Mouse (Mus musculus): Measurements from ENCODE around the gene Neurl1b. TPM values are rescaled to one million over a fixed set of nuclear protein-coding genes. Genes with fewer than 3 reads are reported as not detected.

Neurl1b gene
- polyA plus RNA-seq (2014; fragmentation: Nextera tagmentation; extraction: Ambion mirVana): 0.25 and 0.45 TPM in 2 replicates

DNA sequence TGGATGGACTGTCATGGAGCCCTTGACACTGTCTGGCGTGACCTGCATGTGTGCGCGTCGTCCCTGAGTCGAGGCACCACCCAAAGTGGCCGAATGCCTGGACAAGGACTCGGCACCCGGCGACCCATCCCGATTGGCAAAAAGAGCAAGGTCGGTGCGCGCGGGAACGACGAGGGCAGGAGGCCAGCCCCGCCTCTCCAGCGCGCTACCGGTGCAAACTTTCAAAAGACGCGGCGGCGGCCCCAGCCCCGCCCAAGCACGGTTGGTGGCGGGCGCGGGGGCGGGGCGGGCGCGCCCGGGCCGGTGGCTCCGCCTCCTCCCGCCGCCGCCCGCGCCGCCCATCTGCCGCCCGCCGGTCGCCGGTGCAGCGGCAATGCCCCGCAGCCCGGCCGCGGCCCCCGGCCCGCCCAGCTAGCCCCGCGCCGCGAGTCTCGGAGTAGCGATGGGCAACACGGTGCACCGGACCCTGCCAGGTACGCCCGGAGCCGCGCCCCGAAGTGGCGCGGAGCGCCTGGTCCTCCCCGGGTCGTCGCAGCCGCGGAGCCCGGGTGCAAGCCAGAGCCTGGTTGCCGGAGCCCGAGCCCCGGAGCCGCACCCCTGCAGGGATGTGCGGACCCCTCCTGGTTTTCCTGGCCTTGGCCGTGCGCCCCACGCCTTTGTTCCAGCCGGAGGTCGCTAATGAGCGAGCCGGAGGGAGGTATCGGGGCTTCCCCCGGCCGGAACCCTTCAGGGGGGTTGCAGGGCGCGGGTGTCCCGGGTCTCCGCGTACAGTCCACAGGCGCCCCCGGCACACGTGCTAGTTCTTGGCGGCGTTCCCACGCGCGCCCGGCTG, at the start of gene Neurl1b:
Gene Neurl1b (plus strand): TSS at position 307 of the 832 bp plus-strand sequence.
- Histone ChIP-seq H3K4me3 (ENCODE audit: low read depth, low read length) (peak within 1 kb of the TSS; percentile 67), H3K27me3 (ENCODE audit: control insufficient read depth, insufficient read depth, low read length) (peaks cover 23% of the 10 kb centered on the region), H3K36me3 (replicated peaks; ENCODE audit: control insufficient read depth, insufficient read depth, low read depth, low read length) (no peaks in the 10 kb centered on the region), H3K9me3 (replicated peaks; ENCODE audit: control insufficient read depth, low read length) (no peaks in the 10 kb centered on the region), H3K4me2 (ENCODE audit: low read depth, low read length) (peak within 1 kb of the TSS; percentile 98), H3K4me1 (ENCODE audit: control insufficient read depth, insufficient read depth, low read length) (peaks cover 6% of the 10 kb centered on the region; the same call in 1 of the 2 replicates), H3K9ac (replicated peaks; ENCODE audit: low read length) (peak within 1 kb of the TSS; percentile 64), H3K27ac (replicated peaks; ENCODE audit: low read depth, low read length) (no peak within 1 kb of the TSS)
- under 1% methylated on average over 99 of the region's 105 CpGs for WGBS
- peak; percentile 62 for DNase-seq (ENCODE audit: low spot score)
- 0 out of 2 replicates have a peak, but pooled peaks have one; percentile 24 for ATAC-seq (replicated peaks; ENCODE audit: insufficient number of reproducible peaks, low FRiP score, low TSS enrichment, low read depth)

DNA sequence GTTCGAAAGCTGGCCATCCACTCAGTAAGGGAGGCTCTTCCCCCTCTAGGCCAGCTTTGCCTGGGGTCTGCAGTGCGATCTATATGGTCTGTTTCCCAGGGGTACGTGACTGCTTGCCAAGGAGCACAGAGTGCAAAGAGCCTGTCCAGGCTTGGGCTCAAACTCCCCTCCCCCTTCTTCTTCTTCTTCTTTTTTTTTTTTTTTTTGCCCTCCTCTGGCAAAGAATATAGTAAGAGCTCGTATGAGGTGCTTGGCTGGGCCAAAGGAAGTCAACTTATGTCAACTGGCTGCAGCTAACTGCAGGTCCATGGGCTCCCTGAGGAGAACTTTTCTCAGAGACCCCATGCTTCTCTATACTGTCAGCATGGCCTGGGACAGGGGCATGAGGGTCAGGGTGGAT, 47.8 kb upstream of the Neurl1b start:
- ATAC-seq (replicated peaks; ENCODE audit: insufficient number of reproducible peaks, low FRiP score, low TSS enrichment, low read depth) (no peak), DNase-seq (ENCODE audit: low spot score) (no peak)
- Histone ChIP-seq H3K4me3 (ENCODE audit: low read depth, low read length) (no peak overlapping the region), H3K27ac (replicated peaks; ENCODE audit: low read depth, low read length) (no peak overlapping the region), H3K36me3 (replicated peaks; ENCODE audit: control insufficient read depth, insufficient read depth, low read depth, low read length) (no peaks in the 10 kb centered on the region), H3K27me3 (ENCODE audit: control insufficient read depth, insufficient read depth, low read length) (no peaks in the 10 kb centered on the region), H3K9me3 (replicated peaks; ENCODE audit: control insufficient read depth, low read length) (no peaks in the 10 kb centered on the region), H3K4me1 (ENCODE audit: control insufficient read depth, insufficient read depth, low read length) (no peaks in the 10 kb centered on the region), H3K4me2 (ENCODE audit: low read depth, low read length) (no peak overlapping the region), H3K9ac (replicated peaks; ENCODE audit: low read length) (no peak overlapping the region)
- 71% methylated on average over 4 of the region's 4 CpGs for WGBS

DNA sequence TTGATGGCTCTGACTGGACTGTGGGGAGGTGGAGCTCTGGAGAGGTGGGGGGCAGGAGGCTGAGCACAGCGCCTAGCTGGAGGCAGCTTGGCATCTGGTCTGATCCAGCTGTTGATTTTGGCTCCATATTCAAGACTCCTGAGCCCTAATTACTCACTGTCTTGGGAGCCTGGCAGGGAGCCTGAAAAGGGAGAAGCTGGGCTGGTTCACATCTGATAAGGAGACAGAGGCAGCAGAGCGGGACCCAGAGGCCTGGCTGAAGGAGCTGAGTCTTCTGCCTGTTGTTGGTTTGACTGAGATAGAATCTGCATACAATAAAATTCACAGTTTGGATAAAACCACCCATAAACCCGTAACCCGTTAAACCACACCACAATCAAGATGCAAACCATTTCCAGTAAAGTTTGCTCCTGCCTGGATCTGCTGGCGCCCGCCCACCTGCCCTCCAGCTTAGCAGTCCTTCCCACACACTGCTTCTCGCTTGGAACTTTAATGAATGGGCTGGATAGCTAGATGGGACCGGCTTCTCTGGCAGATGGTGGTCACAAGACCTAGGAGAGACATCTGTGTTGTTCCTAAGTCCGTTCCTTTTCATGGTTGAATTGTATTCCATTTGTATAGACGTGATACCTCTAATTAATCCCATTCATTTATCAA, 46.2 kb upstream of the Neurl1b start:
- ATAC-seq (replicated peaks; ENCODE audit: insufficient number of reproducible peaks, low FRiP score, low TSS enrichment, low read depth): no peak

DNA sequence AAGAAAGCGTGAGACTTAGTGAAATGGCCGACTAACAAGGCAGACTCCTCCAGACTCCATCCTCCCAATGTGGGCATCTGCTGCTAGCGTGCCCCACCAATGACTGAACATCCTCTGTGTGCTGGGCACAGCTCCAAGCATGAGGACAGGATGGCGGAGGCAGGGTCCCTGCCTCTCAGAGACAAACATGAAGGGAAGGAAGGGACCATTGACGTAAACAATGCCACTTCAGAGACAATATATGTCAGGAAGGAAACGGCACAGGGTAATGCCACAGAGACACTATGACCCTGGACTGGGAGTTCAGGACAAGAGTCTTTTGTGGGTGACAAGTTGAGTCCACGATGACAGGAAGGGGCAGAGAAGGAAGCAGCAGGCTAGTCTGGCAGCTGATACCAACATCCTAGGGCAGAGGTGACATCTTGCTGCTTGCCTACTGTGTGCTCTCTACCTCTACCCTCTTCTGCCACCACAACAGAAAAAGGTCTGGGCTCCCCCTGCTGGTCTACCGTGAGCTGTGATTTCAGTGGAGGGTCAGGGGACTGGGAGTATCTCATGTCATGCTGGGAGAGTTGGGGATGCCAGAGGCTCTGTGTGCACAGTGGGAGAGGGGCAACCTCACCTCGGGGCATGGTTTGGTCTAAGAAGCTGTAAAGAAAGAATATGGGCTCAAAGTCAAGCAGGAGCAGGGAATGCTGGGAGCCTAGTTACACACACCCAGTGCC, 43.9 kb upstream of the Neurl1b start:
- Histone ChIP-seq H3K36me3 (replicated peaks; ENCODE audit: control insufficient read depth, insufficient read depth, low read depth, low read length) (no peaks in the 10 kb centered on the region), H3K4me2 (ENCODE audit: low read depth, low read length) (no peak overlapping the region), H3K4me1 (ENCODE audit: control insufficient read depth, insufficient read depth, low read length) (no peaks in the 10 kb centered on the region), H3K9ac (replicated peaks; ENCODE audit: low read length) (no peak overlapping the region), H3K4me3 (ENCODE audit: low read depth, low read length) (no peak overlapping the region), H3K9me3 (replicated peaks; ENCODE audit: control insufficient read depth, low read length) (no peaks in the 10 kb centered on the region), H3K27me3 (ENCODE audit: control insufficient read depth, insufficient read depth, low read length) (no peaks in the 10 kb centered on the region), H3K27ac (replicated peaks; ENCODE audit: low read depth, low read length) (no peak overlapping the region)
- ATAC-seq (replicated peaks; ENCODE audit: insufficient number of reproducible peaks, low FRiP score, low TSS enrichment, low read depth) (no peak), DNase-seq (ENCODE audit: low spot score) (peak; percentile 32)
- 53% methylated on average over 9 of the region's 9 CpGs for WGBS

More for the DNA sequence above, 46.2 kb upstream of the Neurl1b start:
- Histone ChIP-seq H3K27me3 (ENCODE audit: control insufficient read depth, insufficient read depth, low read length) (no peaks in the 10 kb centered on the region), H3K27ac (replicated peaks; ENCODE audit: low read depth, low read length) (no peak overlapping the region), H3K9me3 (replicated peaks; ENCODE audit: control insufficient read depth, low read length) (no peaks in the 10 kb centered on the region), H3K36me3 (replicated peaks; ENCODE audit: control insufficient read depth, insufficient read depth, low read depth, low read length) (no peaks in the 10 kb centered on the region), H3K4me3 (ENCODE audit: low read depth, low read length) (no peak overlapping the region), H3K4me1 (ENCODE audit: control insufficient read depth, insufficient read depth, low read length) (no peaks in the 10 kb centered on the region), H3K4me2 (ENCODE audit: low read depth, low read length) (no peak overlapping the region), H3K9ac (replicated peaks; ENCODE audit: low read length) (no peak overlapping the region)
- DNase-seq (ENCODE audit: low spot score): no peak
- WGBS: 74% methylated on average over 10 of the region's 10 CpGs

DNA sequence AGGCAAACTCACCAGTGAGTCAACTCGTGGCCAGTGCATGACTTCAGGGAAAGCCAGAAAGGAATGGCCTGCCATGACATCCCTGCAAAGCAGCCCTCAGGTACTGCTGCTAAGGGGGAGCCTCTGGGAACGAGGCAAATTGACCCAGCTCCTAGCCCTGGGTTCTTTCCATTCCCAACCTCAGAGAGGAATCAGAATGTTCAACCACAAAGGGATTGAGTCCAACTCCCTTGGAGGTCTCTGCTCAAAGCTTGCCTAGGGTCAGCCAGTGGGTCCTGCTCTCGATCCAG, 43.4 kb upstream of the Neurl1b start:
- Histone ChIP-seq H3K27me3 (ENCODE audit: control insufficient read depth, insufficient read depth, low read length) (no peaks in the 10 kb centered on the region), H3K4me3 (ENCODE audit: low read depth, low read length) (no peak overlapping the region), H3K9me3 (replicated peaks; ENCODE audit: control insufficient read depth, low read length) (no peaks in the 10 kb centered on the region), H3K36me3 (replicated peaks; ENCODE audit: control insufficient read depth, insufficient read depth, low read depth, low read length) (no peaks in the 10 kb centered on the region), H3K9ac (replicated peaks; ENCODE audit: low read length) (no peak overlapping the region), H3K4me2 (ENCODE audit: low read depth, low read length) (no peak overlapping the region), H3K27ac (replicated peaks; ENCODE audit: low read depth, low read length) (no peak overlapping the region), H3K4me1 (ENCODE audit: control insufficient read depth, insufficient read depth, low read length) (no peaks in the 10 kb centered on the region)
- 49% methylated on average over 3 of the region's 3 CpGs for WGBS
- DNase-seq (ENCODE audit: low spot score) (no peak), ATAC-seq (replicated peaks; ENCODE audit: insufficient number of reproducible peaks, low FRiP score, low TSS enrichment, low read depth) (no peak)

DNA sequence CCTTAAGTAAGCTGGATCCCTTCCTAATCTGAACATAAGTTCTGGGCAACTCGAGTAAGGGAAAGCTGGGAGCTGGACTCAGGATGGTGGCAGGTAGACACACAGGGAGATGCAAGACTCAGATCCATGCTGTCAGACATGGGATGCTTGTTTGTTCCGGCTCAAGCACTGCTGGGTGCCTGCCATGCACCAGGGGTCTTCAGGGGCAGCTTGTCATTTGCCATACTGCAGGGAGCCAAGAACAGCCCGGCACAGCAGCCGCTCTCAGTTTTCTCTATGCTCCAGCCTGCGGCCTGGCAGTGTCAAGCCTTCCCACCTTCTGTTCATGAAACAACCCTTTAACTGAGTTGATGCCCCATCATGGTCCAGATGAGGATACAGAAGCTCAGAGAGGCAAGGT, 41.4 kb upstream of the Neurl1b start:
- Histone ChIP-seq H3K9me3 (replicated peaks; ENCODE audit: control insufficient read depth, low read length) (no peaks in the 10 kb centered on the region), H3K27ac (replicated peaks; ENCODE audit: low read depth, low read length) (no peak overlapping the region), H3K4me2 (ENCODE audit: low read depth, low read length) (no peak overlapping the region), H3K27me3 (ENCODE audit: control insufficient read depth, insufficient read depth, low read length) (no peaks in the 10 kb centered on the region), H3K4me1 (ENCODE audit: control insufficient read depth, insufficient read depth, low read length) (no peaks in the 10 kb centered on the region), H3K36me3 (replicated peaks; ENCODE audit: control insufficient read depth, insufficient read depth, low read depth, low read length) (no peaks in the 10 kb centered on the region), H3K9ac (replicated peaks; ENCODE audit: low read length) (no peak overlapping the region), H3K4me3 (ENCODE audit: low read depth, low read length) (no peak overlapping the region)
- no peak for DNase-seq (ENCODE audit: low spot score)
- no peak for ATAC-seq (replicated peaks; ENCODE audit: insufficient number of reproducible peaks, low FRiP score, low TSS enrichment, low read depth)
- WGBS: 74% methylated on average over 5 of the region's 5 CpGs

DNA sequence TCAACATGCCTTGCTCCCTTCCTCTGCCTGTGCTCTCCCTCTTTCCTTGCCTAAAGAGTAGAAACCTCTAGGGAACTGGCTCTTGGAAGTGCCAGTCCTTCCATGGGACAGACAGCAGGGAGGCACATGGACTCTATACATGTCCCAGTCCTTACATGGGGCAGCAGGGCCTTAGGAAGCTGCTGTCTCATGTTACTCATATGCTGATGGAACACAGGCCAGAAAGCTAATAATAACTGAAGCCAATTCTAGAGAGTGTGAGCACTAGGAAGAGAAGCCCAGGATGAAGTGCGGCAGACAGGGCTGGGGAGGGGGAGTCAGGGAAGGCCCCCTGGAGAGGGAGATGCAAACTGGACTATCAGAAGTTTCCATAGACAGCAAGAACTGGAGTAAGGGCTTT, 38.2 kb upstream of the Neurl1b start:
- ATAC-seq (replicated peaks; ENCODE audit: insufficient number of reproducible peaks, low FRiP score, low TSS enrichment, low read depth) (no peak), DNase-seq (ENCODE audit: low spot score) (no peak)
- Histone ChIP-seq H3K27ac (replicated peaks; ENCODE audit: low read depth, low read length) (no peak overlapping the region), H3K4me3 (ENCODE audit: low read depth, low read length) (no peak overlapping the region), H3K36me3 (replicated peaks; ENCODE audit: control insufficient read depth, insufficient read depth, low read depth, low read length) (no peaks in the 10 kb centered on the region), H3K4me2 (ENCODE audit: low read depth, low read length) (no peak overlapping the region), H3K4me1 (ENCODE audit: control insufficient read depth, insufficient read depth, low read length) (0 out of 2 replicates have a peak, but pooled peaks cover 2% of the 10 kb centered on the region), H3K9me3 (replicated peaks; ENCODE audit: control insufficient read depth, low read length) (no peaks in the 10 kb centered on the region), H3K9ac (replicated peaks; ENCODE audit: low read length) (no peak overlapping the region), H3K27me3 (ENCODE audit: control insufficient read depth, insufficient read depth, low read length) (no peaks in the 10 kb centered on the region)
- WGBS: 52% methylated on average over 1 of the region's 1 CpGs
